In genomic region chr8:91802401-91803322, GRCm38 (mm10) we compare ENCODE assay signal across 7 mouse cellular contexts. TPM values are rescaled to one million over a fixed set of nuclear protein-coding genes. Genes with fewer than 3 reads are reported as not detected.
DNase-seq lines count a peak whose midpoint lies in the region; ATAC-seq and TF ChIP-seq lines count a peak whose summit lies in the region.

No protein-coding gene starts in this region.

- H3K27ac ChIP-seq in brown adipose tissue, adult 24 weeks (replicated peaks; ENCODE audit: low read depth, low read length), result no peak overlapping the region
- no peak overlapping the region for H3K27ac ChIP-seq in embryonic fibroblast, embryonic 13.5 days (ENCODE audit: insufficient read depth, low read length)
- peak overlapping the region; percentile 88 for H3K27ac ChIP-seq in midbrain, embryonic 15.5 days

- no peak for TF ChIP-seq CTCF in embryonic fibroblast, embryonic 13.5 days (IDR thresholded peaks at IDR 0.05; ENCODE audit: borderline replicate concordance, insufficient read depth, low read length)

- H3K9ac ChIP-seq in midbrain, embryonic 15.5 days, result no peak overlapping the region

- peak; percentile 28 for DNase-seq in kidney, postnatal 14 days
- DNase-seq in MN1 (ENCODE audit: low spot score), result no peak
- no peak for DNase-seq in cerebellum, postnatal 10 days
- no peak for DNase-seq in layer of hippocampus, adult 11-12 months (ENCODE audit: low spot score)

- no peaks in the 10 kb centered on the region; the same call in 1 of the 2 replicates for H3K4me1 ChIP-seq in brown adipose tissue, adult 24 weeks (ENCODE audit: control insufficient read depth, insufficient read depth, insufficient read length, low read length)
- H3K4me1 ChIP-seq in embryonic fibroblast, embryonic 13.5 days (ENCODE audit: control insufficient read depth, insufficient read depth, low read length), result no peaks in the 10 kb centered on the region
- H3K4me1 ChIP-seq in midbrain, embryonic 15.5 days, result peaks cover 84% of the 10 kb centered on the region

- no peak for TF ChIP-seq POLR2A in embryonic fibroblast, embryonic 13.5 days (IDR thresholded peaks at IDR 0.05; ENCODE audit: low read depth, low read length)

- ATAC-seq in midbrain, embryonic 15.5 days (replicated peaks), result no peak

- H3K9me3 ChIP-seq in midbrain, embryonic 15.5 days, result no peaks in the 10 kb centered on the region

- 3% methylated on average over 29 of the region's 29 CpGs for WGBS in midbrain, embryonic 15.5 days

- H3K36me3 ChIP-seq in midbrain, embryonic 15.5 days (replicated peaks), result no peaks in the 10 kb centered on the region

- H3K4me2 ChIP-seq in midbrain, embryonic 15.5 days, result peak overlapping the region; percentile 80

- peaks cover 8% of the 10 kb centered on the region for H3K27me3 ChIP-seq in midbrain, embryonic 15.5 days (replicated peaks)

- peak overlapping the region; percentile 70; the same call in 1 of the 2 replicates for H3K4me3 ChIP-seq in brown adipose tissue, adult 24 weeks (ENCODE audit: insufficient read depth, low read depth, low read length)
- H3K4me3 ChIP-seq in embryonic fibroblast, embryonic 13.5 days (ENCODE audit: insufficient read depth, low read length), result peak overlapping the region; percentile 16
- peak overlapping the region; percentile 48 for H3K4me3 ChIP-seq in midbrain, embryonic 15.5 days

RNA-seq across cellular contexts. Expression of gene Irx3, which starts 0.8 kb away (rescaled TPM):
- polyA plus RNA-seq in brown adipose tissue, adult 24 weeks (2012; ENCODE audit: insufficient read depth, insufficient read length, missing spikeins), result 1.3 and 1.6 TPM in 2 replicates
- polyA plus RNA-seq in embryonic fibroblast, embryonic 13.5 days (2011; ENCODE audit: insufficient read length, low read depth, missing spikeins), result 11.7 and 17.4 TPM in 2 replicates
- 22.1 and 26.1 TPM in 2 replicates for polyA plus RNA-seq in midbrain, embryonic 15.5 days (2015; fragmentation: Nextera tagmentation; extraction: Ambion mirVana)

Comparison
In these comparisons a context has a peak if more than half of its experiments do, and no peak if none do; other contexts are left out.
1. H3K4me3 ChIP-seq: peak in every context shown above with its lines; median percentile 70 in brown adipose tissue, adult 24 weeks; 48 in midbrain, embryonic 15.5 days; 16 in embryonic fibroblast, embryonic 13.5 days.